Mouse (Mus musculus): Measurements from ENCODE around the gene Smyd3. TPM values are rescaled to one million over a fixed set of nuclear protein-coding genes. Genes with fewer than 3 reads are reported as not detected.

Smyd3 gene
- polyA plus RNA-seq, 1 experiment from 2014 or later: 22.3 TPM

- Histone ChIP-seq H3K27ac (no peak overlapping the region), H3K4me3 (no peak overlapping the region), H3K9me3 (replicated peaks) (no peaks in the 10 kb centered on the region), H3K36me3 (no peaks in the 10 kb centered on the region), H3K4me1 (no peaks in the 10 kb centered on the region), H3K27me3 (ENCODE audit: low read depth, poor library complexity, severe bottlenecking) (no peaks in the 10 kb centered on the region)
- DNase-seq (ENCODE audit: low spot score): no peak
- 68% methylated on average over 9 of the region's 9 CpGs for WGBS
Observed at GRCm38 (mm10) chr1:179506530-179507315, 11.1 kb downstream of the Smyd3 start.

DNA sequence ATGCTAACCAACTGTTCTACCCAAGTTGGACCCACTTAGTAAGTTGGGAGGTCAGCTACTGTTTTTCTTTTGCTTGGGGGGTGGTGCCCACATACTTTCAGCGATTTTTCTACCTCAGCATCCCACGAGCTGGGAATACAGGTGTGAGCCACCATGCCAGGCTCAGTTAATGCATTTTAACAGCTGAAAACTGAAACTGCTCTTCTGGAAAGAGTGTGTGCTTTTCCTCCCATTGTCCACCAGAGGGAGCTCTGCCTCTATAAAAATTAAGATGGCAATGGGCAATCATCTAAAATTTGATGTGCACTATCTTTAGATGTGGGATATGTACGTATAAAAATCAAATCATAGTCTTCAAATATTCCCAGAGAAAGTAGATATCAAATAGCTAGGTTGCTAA lies 15.3 kb downstream of the Smyd3 start:
- Histone ChIP-seq H3K36me3 (no peaks in the 10 kb centered on the region; the same call in 1 of the 2 replicates), H3K9me3 (replicated peaks) (no peaks in the 10 kb centered on the region), H3K27ac (no peak overlapping the region), H3K4me1 (no peaks in the 10 kb centered on the region), H3K27me3 (ENCODE audit: low read depth, poor library complexity, severe bottlenecking) (no peaks in the 10 kb centered on the region), H3K4me3 (no peak overlapping the region)
- 24% methylated on average over 3 of the region's 3 CpGs for whole genome bisulfite sequencing
- DNase-seq (ENCODE audit: low spot score): no peak

DNA sequence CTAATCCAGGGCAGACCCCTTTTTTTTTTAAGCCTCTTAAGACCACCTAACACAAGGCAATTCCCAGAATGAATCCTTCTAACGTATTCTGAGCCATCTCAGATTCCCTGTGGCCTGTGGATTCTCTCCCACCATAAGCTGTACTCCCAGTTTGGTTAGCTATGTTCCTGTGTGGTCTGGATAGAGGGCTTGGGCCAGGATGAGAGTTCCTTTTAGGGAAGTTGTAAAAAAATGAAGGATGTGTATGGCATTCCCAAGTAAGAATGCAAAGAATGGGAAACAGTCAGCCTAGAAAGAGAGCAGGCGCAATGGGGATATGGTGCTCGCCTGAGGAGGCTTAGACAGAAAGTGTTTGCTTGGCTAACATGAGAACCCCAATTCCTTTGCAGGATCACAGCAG lies 18.6 kb downstream of the Smyd3 start:
- no peak for DNase-seq (ENCODE audit: low spot score)
- H3K9me3 ChIP-seq (replicated peaks): no peaks in the 10 kb centered on the region
- 0 out of 2 replicates have a peak overlapping the region, but pooled peaks have one; percentile 6 for H3K27ac ChIP-seq
- WGBS: 79% methylated on average over 3 of the region's 3 CpGs
- peaks cover 3% of the 10 kb centered on the region; the same call in 1 of the 2 replicates for H3K36me3 ChIP-seq
- no peaks in the 10 kb centered on the region for H3K27me3 ChIP-seq (ENCODE audit: low read depth, poor library complexity, severe bottlenecking)
- H3K4me1 ChIP-seq: no peaks in the 10 kb centered on the region
- H3K4me3 ChIP-seq: no peak overlapping the region

GRCm38 (mm10) chr1:179492908-179493307 lies 24.9 kb downstream of the Smyd3 start:
- Histone ChIP-seq H3K36me3 (peaks cover 3% of the 10 kb centered on the region; the same call in 1 of the 2 replicates), H3K27me3 (ENCODE audit: low read depth, poor library complexity, severe bottlenecking) (no peaks in the 10 kb centered on the region), H3K4me1 (peaks cover 6% of the 10 kb centered on the region; the same call in 1 of the 2 replicates), H3K27ac (no peak overlapping the region), H3K9me3 (replicated peaks) (no peaks in the 10 kb centered on the region), H3K4me3 (no peak overlapping the region)
- DNase-seq (ENCODE audit: low spot score): no peak
- 89% methylated on average over 5 of the region's 5 CpGs for WGBS

GRCm38 (mm10) chr1:179488520-179488919 lies 29.3 kb downstream of the Smyd3 start:
- no peak for DNase-seq (ENCODE audit: low spot score)
- WGBS: 91% methylated on average over 5 of the region's 5 CpGs
- H3K27ac ChIP-seq: no peak overlapping the region
- no peaks in the 10 kb centered on the region for H3K27me3 ChIP-seq (ENCODE audit: low read depth, poor library complexity, severe bottlenecking)
- H3K4me1 ChIP-seq: peaks cover 21% of the 10 kb centered on the region
- H3K36me3 ChIP-seq: no peaks in the 10 kb centered on the region
- H3K4me3 ChIP-seq: no peak overlapping the region
- no peaks in the 10 kb centered on the region for H3K9me3 ChIP-seq (replicated peaks)

DNA sequence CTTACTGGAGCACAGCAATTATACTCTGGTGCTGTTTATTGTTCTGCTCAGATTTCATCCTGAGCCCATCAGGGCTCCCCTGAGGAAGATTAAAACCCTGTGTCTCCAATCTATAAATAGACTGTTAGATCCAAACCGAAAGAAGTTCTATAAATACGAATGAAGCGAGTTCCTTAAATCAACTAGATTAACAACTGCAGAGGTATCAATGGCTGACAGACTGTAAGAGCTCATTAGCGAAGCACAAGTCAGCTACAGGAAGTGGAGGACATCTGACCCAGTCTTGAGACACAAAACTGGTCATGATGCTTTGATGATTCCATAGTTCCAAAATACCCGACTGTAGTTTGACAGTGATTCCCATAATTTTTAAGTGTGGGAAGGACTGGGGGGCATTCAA lies 29.9 kb downstream of the Smyd3 start:
- H3K4me1 ChIP-seq: peaks cover 21% of the 10 kb centered on the region
- H3K36me3 ChIP-seq: no peaks in the 10 kb centered on the region
- no peak for DNase-seq (ENCODE audit: low spot score)
- no peaks in the 10 kb centered on the region for H3K27me3 ChIP-seq (ENCODE audit: low read depth, poor library complexity, severe bottlenecking)
- WGBS: 70% methylated on average over 5 of the region's 5 CpGs
- H3K4me3 ChIP-seq: no peak overlapping the region
- H3K27ac ChIP-seq: no peak overlapping the region
- no peaks in the 10 kb centered on the region for H3K9me3 ChIP-seq (replicated peaks)

DNA sequence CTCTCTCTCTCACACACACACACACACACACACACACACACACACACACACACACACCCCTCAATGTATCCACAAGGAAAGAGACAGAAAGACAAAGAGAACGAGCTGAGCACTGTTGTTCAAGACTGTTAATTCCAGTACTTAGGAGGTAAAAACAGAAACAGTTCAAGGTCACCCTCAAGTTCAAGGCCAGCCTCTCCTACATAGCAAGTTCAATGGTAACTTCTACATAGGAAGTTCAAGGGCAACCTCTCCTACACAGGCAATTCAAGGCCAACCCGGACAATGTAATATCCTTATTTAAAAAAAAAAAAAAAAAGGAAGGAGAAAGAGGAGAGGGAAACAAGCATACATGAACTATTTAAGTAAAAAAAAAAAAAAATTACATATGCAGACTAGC lies 30.6 kb downstream of the Smyd3 start:
- WGBS: 90% methylated on average over 2 of the region's 2 CpGs
- H3K36me3 ChIP-seq: no peaks in the 10 kb centered on the region
- H3K4me1 ChIP-seq: peaks cover 21% of the 10 kb centered on the region
- no peak overlapping the region for H3K27ac ChIP-seq
- no peak for DNase-seq (ENCODE audit: low spot score)
- H3K9me3 ChIP-seq (replicated peaks): no peaks in the 10 kb centered on the region
- no peaks in the 10 kb centered on the region for H3K27me3 ChIP-seq (ENCODE audit: low read depth, poor library complexity, severe bottlenecking)
- no peak overlapping the region for H3K4me3 ChIP-seq

DNA sequence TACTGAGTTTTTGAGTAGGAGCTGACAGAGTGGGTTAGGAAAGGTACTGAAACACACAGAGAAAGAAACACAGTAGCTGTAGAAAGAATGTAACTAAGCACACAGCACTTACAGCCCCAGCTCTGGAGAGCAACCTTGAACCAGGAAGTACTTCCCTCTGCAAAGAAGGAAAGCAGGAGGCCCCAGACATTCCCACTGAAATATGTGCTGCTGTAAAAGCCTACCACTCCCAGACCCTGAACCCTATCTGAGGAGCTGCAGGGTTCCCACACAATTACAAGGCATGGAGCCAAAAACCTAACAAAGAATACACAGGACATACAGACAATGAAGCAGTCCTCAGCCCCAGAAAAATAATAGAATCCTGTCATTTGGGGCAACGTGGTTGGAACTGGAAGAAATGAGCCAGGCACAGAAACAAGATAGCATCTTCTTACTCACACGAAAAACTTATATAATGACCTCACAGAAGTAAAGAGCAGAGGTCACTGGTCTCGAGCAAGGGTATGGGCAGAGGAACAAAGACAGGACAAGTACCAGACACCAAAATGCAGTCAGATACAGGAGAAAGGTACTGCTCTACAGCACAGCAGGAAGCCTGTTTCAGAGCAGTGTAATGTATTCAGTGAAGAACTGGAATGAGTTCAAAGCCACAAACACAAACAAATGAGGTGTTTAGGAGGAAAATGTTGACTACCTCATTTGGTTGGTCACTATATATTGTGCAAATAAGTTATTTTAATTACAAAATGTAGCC lies 31.9 kb downstream of the Smyd3 start:
- DNase-seq (ENCODE audit: low spot score): no peak
- Histone ChIP-seq H3K9me3 (replicated peaks) (no peaks in the 10 kb centered on the region), H3K4me1 (peaks cover 21% of the 10 kb centered on the region), H3K27me3 (ENCODE audit: low read depth, poor library complexity, severe bottlenecking) (no peaks in the 10 kb centered on the region), H3K27ac (no peak overlapping the region), H3K36me3 (no peaks in the 10 kb centered on the region), H3K4me3 (no peak overlapping the region)
- WGBS: 49% methylated on average over 3 of the region's 3 CpGs

DNA sequence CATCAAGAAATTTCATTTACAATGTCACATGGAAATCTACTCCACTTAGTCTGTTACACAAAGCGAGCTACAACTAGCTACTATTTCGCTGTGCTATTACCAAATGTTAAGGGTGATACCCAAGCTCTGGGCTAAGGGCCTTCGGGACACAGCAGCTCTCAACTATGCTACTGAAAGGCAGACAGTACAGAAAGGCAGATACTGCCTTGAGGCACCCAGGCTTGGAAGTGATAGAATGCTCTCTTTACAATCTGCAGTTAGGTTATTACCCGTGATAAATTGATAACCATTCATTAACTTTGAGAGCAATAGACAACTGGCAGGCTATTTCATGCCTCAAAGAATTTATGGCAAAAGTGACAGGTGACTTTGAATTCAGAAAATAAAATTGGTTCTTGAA lies 37.0 kb downstream of the Smyd3 start:
- no peaks in the 10 kb centered on the region for H3K9me3 ChIP-seq (replicated peaks)
- no peak overlapping the region for H3K27ac ChIP-seq
- 83% methylated on average over 4 of the region's 4 CpGs for WGBS
- H3K27me3 ChIP-seq (ENCODE audit: low read depth, poor library complexity, severe bottlenecking): no peaks in the 10 kb centered on the region
- H3K4me1 ChIP-seq: peaks cover 29% of the 10 kb centered on the region
- H3K4me3 ChIP-seq: no peak overlapping the region
- no peak for DNase-seq (ENCODE audit: low spot score)
- H3K36me3 ChIP-seq: no peaks in the 10 kb centered on the region

DNA sequence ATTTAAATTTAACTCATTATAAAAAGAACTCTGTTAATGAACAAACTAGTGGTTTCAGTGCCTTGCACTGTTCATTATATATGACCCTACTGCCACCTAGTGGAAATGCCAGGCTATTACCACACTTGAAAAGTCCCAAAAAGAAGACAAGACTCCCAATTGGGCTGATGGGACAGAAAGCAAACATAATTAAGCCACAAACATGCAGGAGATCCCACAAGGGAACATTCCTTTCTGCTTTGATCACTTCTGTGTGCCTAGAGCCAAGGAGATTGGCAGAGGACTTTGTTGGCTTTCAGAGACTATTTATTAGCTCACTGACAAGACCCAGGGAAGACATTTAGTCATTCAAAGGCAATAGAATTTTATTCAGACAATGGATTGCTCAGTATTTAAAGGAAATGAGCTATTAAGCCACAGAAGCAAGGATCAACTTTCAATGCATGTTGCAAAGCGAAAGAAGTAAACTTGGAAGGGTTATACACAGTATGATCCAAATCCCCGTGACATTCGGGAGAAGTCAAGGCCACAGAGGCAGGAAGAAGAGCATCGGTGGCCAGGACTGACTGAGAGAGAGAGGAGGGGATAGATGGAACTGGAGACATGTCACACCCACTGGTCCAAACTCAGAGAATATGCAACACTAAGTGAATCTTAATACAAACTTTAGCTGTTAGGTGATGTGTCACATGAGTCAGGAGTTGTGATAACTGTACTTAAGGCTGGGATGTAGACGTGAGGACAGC lies 40.5 kb downstream of the Smyd3 start:
- Histone ChIP-seq H3K27ac (no peak overlapping the region), H3K9me3 (replicated peaks) (peaks cover 7% of the 10 kb centered on the region), H3K27me3 (ENCODE audit: low read depth, poor library complexity, severe bottlenecking) (no peaks in the 10 kb centered on the region), H3K4me3 (no peak overlapping the region), H3K36me3 (peaks cover 10% of the 10 kb centered on the region), H3K4me1 (peaks cover 45% of the 10 kb centered on the region)
- WGBS: 79% methylated on average over 5 of the region's 5 CpGs
- DNase-seq (ENCODE audit: low spot score): peak; percentile 59

DNA sequence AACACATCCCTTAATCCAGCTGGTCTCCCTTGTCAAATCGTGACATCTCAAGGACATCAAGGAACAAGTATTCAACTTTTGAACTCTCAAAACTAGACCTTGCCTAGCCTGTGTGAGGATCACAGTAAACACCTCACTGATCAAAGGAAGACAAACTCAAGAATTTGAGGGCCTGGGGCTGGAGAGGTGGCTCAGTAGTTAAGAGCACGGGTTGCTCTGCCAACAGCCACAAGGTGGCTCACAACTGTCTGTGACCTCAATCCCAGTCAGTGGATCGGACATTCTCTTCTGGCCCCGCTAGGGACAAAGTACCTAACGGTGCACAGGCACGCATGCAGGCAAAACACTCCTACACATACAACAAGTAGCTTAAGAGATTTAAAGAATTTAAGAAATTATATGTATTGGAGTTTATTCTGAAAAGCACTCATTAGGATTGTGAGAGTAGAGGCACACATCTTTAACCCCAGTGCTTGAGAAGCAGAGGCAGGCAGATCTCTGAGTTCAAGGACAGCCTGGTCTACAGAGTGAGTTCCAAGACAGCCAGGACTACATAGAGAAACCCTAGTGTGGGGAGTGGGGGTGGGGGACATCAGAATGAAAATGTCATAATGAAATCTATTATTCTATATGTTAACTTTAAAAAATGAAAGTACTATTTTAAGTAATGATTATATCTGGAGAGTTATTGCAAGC lies 41.2 kb downstream of the Smyd3 start:
- Histone ChIP-seq H3K4me3 (no peak overlapping the region), H3K36me3 (peaks cover 17% of the 10 kb centered on the region), H3K4me1 (peaks cover 45% of the 10 kb centered on the region), H3K27ac (peak overlapping the region; percentile 54; the same call in 1 of the 2 replicates), H3K9me3 (replicated peaks) (peaks cover 7% of the 10 kb centered on the region), H3K27me3 (ENCODE audit: low read depth, poor library complexity, severe bottlenecking) (no peaks in the 10 kb centered on the region)
- 63% methylated on average over 6 of the region's 6 CpGs for WGBS
- peak; percentile 44 for DNase-seq (ENCODE audit: low spot score)

DNA sequence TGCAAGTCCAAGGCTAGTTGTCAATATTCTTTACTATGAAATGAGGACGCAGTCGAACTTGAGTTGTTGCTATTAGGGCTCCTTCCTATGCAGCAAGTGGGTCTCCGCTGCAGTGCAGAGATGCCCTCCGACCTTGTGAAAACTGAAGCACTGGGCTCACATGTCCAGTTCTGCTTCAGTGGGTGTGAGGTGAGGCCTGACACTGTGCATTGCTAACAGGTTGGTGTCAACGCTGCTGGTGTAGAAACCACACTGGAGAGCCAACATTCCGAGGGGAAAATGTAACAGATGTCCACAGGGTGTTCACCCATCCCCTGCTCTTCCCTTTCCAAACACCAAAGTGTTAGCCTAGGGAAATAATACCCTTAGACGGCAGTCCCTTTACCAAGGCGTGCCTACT lies 43.1 kb downstream of the Smyd3 start:
- H3K9me3 ChIP-seq (replicated peaks): peaks cover 7% of the 10 kb centered on the region
- DNase-seq (ENCODE audit: low spot score): peak; percentile 58
- H3K27me3 ChIP-seq (ENCODE audit: low read depth, poor library complexity, severe bottlenecking): no peaks in the 10 kb centered on the region
- no peak overlapping the region for H3K4me3 ChIP-seq
- 50% methylated on average over 8 of the region's 8 CpGs for WGBS
- peaks cover 38% of the 10 kb centered on the region for H3K4me1 ChIP-seq
- H3K27ac ChIP-seq: peak overlapping the region; percentile 44; the same call in 1 of the 2 replicates
- peaks cover 22% of the 10 kb centered on the region for H3K36me3 ChIP-seq
